Mouse (Mus musculus) liver, embryonic 13.5 days (tissue): ENCODE measurements around the gene P3h1. TPM values are rescaled to one million over a fixed set of nuclear protein-coding genes. Genes with fewer than 3 reads are reported as not detected.

ENCODE experiments used
- ATAC-seq: fragments of 200-750 bp; cut with Nextera tagmentation; 2 replicates; pipeline ENCODE4 v1.8.0; 2017; ENCODE audit warnings: low read depth, mild to moderate bottlenecking, moderate number of reproducible peaks, moderate library complexity
- DNase-seq: peaks from one replicate; pipeline ENCODE4 v3.0.0; 2022
- H3K27ac ChIP-seq: fragments of 300-500 bp; sonication (generic); 2 replicates; pipeline ENCODE4 v1.5.1; 2015; ENCODE audit warnings: moderate library complexity, mild to moderate bottlenecking, inconsistent platforms
- H3K27me3 ChIP-seq: fragments of 300-500 bp; sonication (generic); 2 replicates; pipeline ENCODE4 v1.6.1; 2015; ENCODE audit warnings: mild to moderate bottlenecking, inconsistent platforms
- H3K36me3 ChIP-seq: fragments of 300-500 bp; sonication (generic); 2 replicates; pipeline ENCODE4 v1.6.1; 2015; ENCODE audit warnings: mild to moderate bottlenecking, inconsistent platforms
- H3K4me1 ChIP-seq: fragments of 300-500 bp; sonication (generic); replicated peaks from 2 replicates; pipeline ENCODE4 v1.6.1; 2015; ENCODE audit warnings: inconsistent platforms
- H3K4me2 ChIP-seq: fragments of 300-500 bp; sonication (generic); 2 replicates; pipeline ENCODE4 v1.6.1; 2015; ENCODE audit warnings: inconsistent platforms, mild to moderate bottlenecking, moderate library complexity
- H3K4me3 ChIP-seq: fragments of 300-500 bp; sonication (generic); replicated peaks from 2 replicates; pipeline ENCODE4 v1.5.1; 2015; ENCODE audit warnings: mild to moderate bottlenecking, inconsistent platforms
- H3K9ac ChIP-seq: fragments of 300-500 bp; sonication (generic); 2 replicates; pipeline ENCODE4 v1.6.1; 2015; ENCODE audit warnings: mild to moderate bottlenecking, inconsistent platforms
- H3K9me3 ChIP-seq: fragments of 300-500 bp; sonication (generic); replicated peaks from 2 replicates; pipeline ENCODE4 v1.6.1; 2016; ENCODE audit warnings: inconsistent platforms
- WGBS: fragments of 180-500 bp; shearing (Covaris S2); methylation state at CpG from one replicate; pipeline ENCODE4 v1.1.7; 2015; ENCODE audit not compliant: insufficient replicate concordance; 5-methylcytosine and 5-hydroxymethylcytosine counted together
- polyA plus RNA-seq: library from polyadenylated mRNA; unstranded; fragments of >200 nt; fragmentation: Nextera tagmentation; extraction: Ambion mirVana; gene quantifications from 2 replicates; pipeline ENCODE4 v1.2.1, GENCODE M21; 2015

The P3h1 gene
- polyA plus RNA-seq, 1 experiment from 2014 or later: 9.4 TPM

DNA sequence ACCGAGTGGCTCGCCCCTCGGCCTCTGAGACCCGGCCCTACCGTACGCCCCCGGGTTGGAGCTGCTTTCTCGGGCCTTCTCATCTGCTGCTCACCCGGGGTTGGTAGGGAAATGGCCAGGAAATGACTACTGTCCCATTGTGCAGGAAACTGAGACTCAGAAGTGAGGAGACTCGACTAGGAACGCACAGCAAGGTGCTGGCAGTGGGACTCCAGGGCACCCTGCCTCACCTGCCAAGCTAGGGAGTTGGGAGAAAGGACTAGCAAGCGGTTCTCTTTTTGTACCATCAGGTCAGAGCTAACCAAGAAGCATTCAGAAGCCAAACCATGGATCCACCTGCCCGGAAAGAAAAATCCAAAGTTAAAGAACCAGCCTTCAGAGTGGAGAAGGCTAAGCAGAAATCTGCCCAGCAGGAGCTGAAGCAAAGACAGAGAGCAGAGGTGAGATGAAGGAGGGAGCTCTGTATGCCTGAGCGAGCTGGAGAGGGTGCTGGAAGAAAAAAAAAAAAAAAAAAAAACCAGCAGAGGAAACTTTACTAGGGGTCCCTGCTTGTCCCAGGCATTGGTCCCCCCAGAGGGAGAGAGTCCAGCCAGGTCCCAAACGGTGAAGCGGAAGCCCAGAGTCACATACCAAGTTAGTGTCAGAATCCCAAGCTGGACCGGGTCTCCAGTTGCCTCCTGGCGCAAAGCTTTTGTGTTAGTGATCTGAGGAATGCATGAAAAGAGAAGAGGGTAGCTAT is 37.0 kb upstream of the P3h1 start:
- Histone ChIP-seq H3K27ac (peak overlapping the region; percentile 99), H3K27me3 (no peaks in the 10 kb centered on the region), H3K9ac (peak overlapping the region; percentile 99), H3K4me2 (peak overlapping the region; percentile 77), H3K9me3 (no peaks in the 10 kb centered on the region), H3K4me3 (peak overlapping the region; percentile 98), H3K4me1 (peaks cover 87% of the 10 kb centered on the region), H3K36me3 (peaks cover 15% of the 10 kb centered on the region)
- 14% methylated on average over 18 of the region's 18 CpGs for WGBS
- peak; percentile 49 for ATAC-seq
- DNase-seq: no peak

DNA sequence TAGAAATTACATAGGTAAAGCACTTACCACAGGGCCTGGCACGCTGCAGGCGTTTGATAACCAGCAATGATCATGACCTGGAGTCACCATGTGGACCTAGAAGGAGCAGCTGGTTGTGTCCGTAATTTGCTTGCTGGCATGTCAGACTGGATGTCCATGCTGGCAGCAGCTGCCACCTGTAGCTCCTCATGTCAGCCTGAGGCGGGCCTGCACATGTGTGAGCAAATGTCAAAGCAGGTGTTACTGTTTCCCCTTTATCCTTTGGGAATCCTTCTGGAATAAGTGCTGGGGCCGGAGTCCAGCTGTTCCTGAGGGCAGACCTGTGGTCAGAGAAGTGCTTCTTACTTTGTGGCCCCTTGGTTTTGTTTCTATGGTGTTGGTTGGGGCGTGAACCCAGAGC is 34.6 kb upstream of the P3h1 start:
- peak overlapping the region; percentile 99 for H3K9ac ChIP-seq
- peak overlapping the region; percentile 77 for H3K4me2 ChIP-seq
- ATAC-seq (no peak), DNase-seq (no peak)
- 67% methylated on average over 6 of the region's 6 CpGs for WGBS
- H3K9me3 ChIP-seq: no peaks in the 10 kb centered on the region
- peaks cover 30% of the 10 kb centered on the region for H3K36me3 ChIP-seq
- no peaks in the 10 kb centered on the region for H3K27me3 ChIP-seq
- peak overlapping the region; percentile 16; the same call in 1 of the 2 replicates for H3K4me3 ChIP-seq
- H3K27ac ChIP-seq: peak overlapping the region; percentile 70
- H3K4me1 ChIP-seq: peaks cover 64% of the 10 kb centered on the region

DNA sequence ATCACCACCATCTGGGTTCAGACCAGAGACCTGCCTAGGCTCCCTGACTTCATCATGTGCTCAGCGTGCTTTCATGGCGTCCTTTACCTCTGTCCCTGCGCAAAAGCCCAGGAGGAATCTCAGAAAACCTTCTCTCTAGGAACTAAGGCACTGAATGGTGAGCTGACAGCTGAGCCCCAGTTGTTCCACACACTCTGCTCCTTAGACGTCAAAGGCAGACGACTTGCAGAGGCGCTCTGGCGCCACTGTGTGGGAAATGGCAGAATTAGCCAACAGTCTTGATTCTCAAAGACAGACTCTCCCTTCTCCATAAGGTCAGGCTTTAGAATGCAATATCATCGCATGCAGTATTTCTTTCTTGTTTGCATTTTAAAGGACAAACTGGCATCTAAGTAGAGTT is 28.0 kb upstream of the P3h1 start:
- no peak overlapping the region for H3K4me2 ChIP-seq
- H3K4me1 ChIP-seq: peaks cover 9% of the 10 kb centered on the region
- H3K27ac ChIP-seq: no peak overlapping the region
- 17% methylated on average over 8 of the region's 8 CpGs for WGBS
- ATAC-seq: peak; percentile 73
- H3K36me3 ChIP-seq: peaks cover 17% of the 10 kb centered on the region
- H3K9me3 ChIP-seq: no peaks in the 10 kb centered on the region
- peak; percentile 61 for DNase-seq
- peaks cover 4% of the 10 kb centered on the region; the same call in 1 of the 2 replicates for H3K27me3 ChIP-seq
- no peak overlapping the region for H3K4me3 ChIP-seq
- no peak overlapping the region for H3K9ac ChIP-seq

DNA sequence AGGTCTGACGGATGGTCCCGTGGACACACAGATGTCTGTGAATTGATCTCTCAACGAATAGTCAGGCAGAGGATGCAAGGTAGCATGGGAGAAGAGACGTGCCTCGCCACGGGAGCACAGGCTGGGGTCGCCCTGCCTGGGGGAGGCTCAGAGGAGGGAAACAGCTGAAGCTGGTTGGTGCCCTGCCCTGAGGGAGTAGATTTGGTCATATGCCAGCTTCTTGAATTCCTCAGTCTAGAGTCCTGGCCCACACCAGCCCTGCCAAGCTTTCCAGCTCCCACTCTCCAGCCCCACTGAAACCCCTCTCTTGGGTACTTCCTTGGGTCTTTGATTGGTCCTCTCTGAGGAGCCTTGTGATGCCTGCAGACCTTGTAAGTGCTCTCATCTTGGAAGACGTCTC is 16.0 kb upstream of the P3h1 start:
- H3K4me3 ChIP-seq: no peak overlapping the region
- H3K27me3 ChIP-seq: peaks cover 16% of the 10 kb centered on the region
- 0 out of 2 replicates have a peak, but pooled peaks cover 2% of the 10 kb centered on the region for H3K4me1 ChIP-seq
- H3K9me3 ChIP-seq: no peaks in the 10 kb centered on the region
- H3K4me2 ChIP-seq: no peak overlapping the region
- H3K9ac ChIP-seq: no peak overlapping the region
- no peaks in the 10 kb centered on the region for H3K36me3 ChIP-seq
- DNase-seq: no peak
- 66% methylated on average over 8 of the region's 8 CpGs for WGBS
- no peak overlapping the region for H3K27ac ChIP-seq
- no peak for ATAC-seq

DNA sequence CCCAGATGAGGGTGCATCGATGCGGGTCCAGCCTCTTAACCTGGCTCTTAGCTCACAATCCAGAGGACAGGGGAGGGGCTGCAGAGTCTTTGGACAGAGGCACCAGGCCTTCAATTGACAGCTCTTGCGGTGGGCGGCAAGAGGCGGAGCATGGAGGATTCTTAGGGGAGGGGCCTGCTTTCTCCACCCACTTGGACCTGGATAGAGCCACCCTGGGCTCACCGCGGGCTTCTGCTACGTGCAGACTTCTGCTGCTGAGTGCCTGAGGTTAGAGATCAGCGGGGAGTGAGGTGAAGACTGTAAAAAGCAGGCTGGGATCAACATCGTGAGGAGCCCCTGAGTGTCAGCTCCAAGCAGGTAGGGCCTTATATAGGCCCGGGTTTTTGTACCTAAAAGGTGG is 14.5 kb upstream of the P3h1 start, which contains the start of gene Tmem269:
Tmem269 (minus strand) TSS at position 49 of the 400 bp plus-strand sequence.
- peaks cover 10% of the 10 kb centered on the region; the same call in 1 of the 2 replicates for H3K4me1 ChIP-seq
- H3K9me3 ChIP-seq: no peaks in the 10 kb centered on the region
- no peak within 1 kb of the TSS for H3K4me3 ChIP-seq
- H3K27ac ChIP-seq: no peak within 1 kb of the TSS
- H3K4me2 ChIP-seq: no peak within 1 kb of the TSS
- H3K36me3 ChIP-seq: no peaks in the 10 kb centered on the region
- H3K27me3 ChIP-seq: peaks cover 16% of the 10 kb centered on the region
- no peak within 1 kb of the TSS for H3K9ac ChIP-seq
- DNase-seq: no peak
- 14% methylated on average over 11 of the region's 11 CpGs for WGBS
- ATAC-seq: peak; percentile 43; the same call in 1 of the 2 replicates

DNA sequence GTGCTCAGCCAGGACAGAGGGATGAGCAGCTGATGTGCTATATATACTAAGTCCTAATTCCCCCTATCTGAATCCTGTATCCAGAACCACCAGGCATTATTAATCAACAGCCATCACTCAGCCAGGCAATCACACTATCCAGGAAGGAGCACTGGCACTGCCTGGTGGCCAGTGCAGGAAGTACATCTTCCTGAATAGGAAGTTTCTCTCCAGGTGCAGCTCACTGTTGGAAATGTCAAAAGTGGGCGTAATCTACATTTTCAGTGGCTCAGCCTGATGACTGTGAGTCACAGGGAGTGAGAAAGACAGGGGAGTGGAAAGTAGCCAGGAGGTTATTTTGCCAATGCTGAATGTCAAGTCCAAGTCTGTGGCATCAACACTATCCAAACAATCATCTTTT is 9.0 kb upstream of the P3h1 start:
- H3K4me1 ChIP-seq: peaks cover 18% of the 10 kb centered on the region
- 62% methylated on average over 1 of the region's 1 CpGs for WGBS
- no peaks in the 10 kb centered on the region for H3K27me3 ChIP-seq
- H3K36me3 ChIP-seq: peaks cover 41% of the 10 kb centered on the region
- no peak overlapping the region for H3K4me2 ChIP-seq
- DNase-seq: peak; percentile 35
- peak; percentile 24; the same call in 1 of the 2 replicates for ATAC-seq
- no peak overlapping the region for H3K27ac ChIP-seq
- H3K9ac ChIP-seq: no peak overlapping the region
- no peak overlapping the region for H3K4me3 ChIP-seq
- H3K9me3 ChIP-seq: no peaks in the 10 kb centered on the region

DNA sequence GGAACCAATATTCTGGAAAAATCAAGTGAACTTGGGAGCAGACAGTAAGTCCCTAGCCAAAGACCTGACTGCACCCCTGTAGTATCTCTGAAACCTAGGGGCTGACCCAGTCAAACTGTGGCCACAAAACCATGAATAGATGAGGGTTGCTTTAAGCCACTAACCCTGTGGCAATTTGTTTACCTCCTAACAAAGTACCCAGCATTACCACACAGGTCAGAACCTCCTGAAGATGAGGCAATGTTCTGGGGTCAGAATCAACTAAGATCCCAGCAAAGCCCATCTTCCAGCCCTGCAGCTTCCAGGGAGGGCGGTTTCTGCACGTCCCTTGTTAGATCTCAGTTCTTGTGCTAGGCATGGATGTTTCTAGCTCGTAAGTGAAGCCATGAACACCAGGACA is 8.2 kb upstream of the P3h1 start:
- H3K4me2 ChIP-seq: no peak overlapping the region
- H3K4me3 ChIP-seq: no peak overlapping the region
- 77% methylated on average over 3 of the region's 3 CpGs for WGBS
- no peak overlapping the region for H3K9ac ChIP-seq
- no peak for ATAC-seq
- H3K27ac ChIP-seq: no peak overlapping the region
- H3K4me1 ChIP-seq: peaks cover 18% of the 10 kb centered on the region
- peaks cover 43% of the 10 kb centered on the region for H3K36me3 ChIP-seq
- no peaks in the 10 kb centered on the region for H3K9me3 ChIP-seq
- no peaks in the 10 kb centered on the region for H3K27me3 ChIP-seq
- no peak for DNase-seq

DNA sequence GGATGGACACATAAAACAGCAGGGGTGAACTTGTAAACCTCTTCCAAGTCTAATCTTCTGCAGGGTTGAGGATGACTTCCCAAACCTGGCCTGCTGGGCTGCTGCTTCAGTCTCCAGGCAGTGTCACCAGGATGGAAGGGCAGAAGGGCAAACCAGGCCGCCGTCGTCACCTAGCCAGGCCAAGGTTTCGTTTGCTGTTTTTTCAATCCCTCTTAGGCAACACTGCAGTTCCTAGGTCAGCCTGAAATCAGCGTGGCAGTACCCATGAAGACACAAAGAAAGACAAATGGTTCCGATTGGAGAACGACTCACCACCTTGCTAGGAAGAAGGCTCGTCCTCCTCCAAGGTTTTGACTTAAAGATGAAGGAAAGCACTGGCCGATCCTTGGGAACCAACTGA is 7.0 kb upstream of the P3h1 start:
- ATAC-seq: no peak
- Histone ChIP-seq H3K9ac (no peak overlapping the region), H3K9me3 (no peaks in the 10 kb centered on the region), H3K27me3 (no peaks in the 10 kb centered on the region), H3K4me1 (peaks cover 18% of the 10 kb centered on the region), H3K27ac (no peak overlapping the region), H3K4me2 (no peak overlapping the region), H3K4me3 (no peak overlapping the region), H3K36me3 (peaks cover 47% of the 10 kb centered on the region)
- DNase-seq: no peak
- 70% methylated on average over 9 of the region's 9 CpGs for WGBS

DNA sequence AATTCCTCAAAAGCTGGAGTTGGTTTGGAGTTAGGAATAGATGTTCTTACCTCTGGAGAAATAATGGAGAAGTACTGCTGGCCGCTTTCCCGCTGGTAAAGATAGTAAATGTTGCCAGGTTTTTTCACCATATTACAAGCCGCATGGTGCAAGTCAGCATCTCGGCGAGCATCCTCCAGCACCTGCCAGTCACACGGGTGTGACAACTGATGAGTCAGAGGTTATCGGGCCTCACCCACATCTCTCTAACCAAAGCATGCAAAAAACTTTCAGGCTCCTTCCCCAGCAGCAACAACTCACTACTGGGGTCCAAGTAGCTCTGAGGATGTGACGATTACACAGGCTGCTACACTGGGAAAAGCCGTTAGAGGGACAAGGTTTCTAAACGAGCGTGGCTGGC is 6.0 kb upstream of the P3h1 start:
- Histone ChIP-seq H3K27ac (peak overlapping the region; percentile 47; the same call in 1 of the 2 replicates), H3K4me2 (no peak overlapping the region), H3K36me3 (peaks cover 47% of the 10 kb centered on the region), H3K4me3 (no peak overlapping the region), H3K9ac (no peak overlapping the region), H3K9me3 (no peaks in the 10 kb centered on the region), H3K27me3 (no peaks in the 10 kb centered on the region), H3K4me1 (peaks cover 24% of the 10 kb centered on the region)
- ATAC-seq (peak; percentile 64), DNase-seq (no peak)
- 79% methylated on average over 11 of the region's 11 CpGs for WGBS

DNA sequence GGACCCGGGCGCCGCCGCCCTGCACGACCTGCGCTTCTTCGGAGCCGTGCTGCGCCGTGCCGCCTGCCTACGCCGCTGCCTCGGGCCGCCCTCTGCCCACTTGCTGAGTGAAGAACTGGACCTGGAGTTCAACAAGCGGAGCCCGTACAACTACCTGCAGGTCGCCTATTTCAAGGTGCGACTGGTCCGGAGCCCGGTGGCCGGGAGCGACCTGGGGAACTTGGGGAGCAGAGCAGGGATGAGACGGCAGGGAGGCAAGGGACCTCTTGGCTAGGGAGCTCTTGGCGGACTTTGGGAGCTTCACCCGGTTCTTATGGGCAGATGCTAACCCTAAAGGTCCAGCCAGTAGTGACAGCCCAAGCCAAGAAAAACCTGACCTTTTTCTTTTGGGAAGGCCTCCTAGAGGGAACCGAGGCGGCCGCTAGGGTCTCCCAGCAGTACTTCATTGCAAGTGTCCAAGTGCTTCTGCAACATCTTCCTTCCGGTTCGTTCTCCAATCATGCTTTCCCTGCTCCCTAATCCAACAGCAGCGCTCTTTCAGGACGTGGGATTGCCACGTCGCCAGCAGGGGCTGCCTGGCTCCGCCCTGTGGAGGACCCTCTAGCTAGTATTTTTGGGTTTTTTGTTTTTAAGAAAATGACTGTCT is 664 bp downstream of the P3h1 start:
- peaks cover 27% of the 10 kb centered on the region for H3K4me1 ChIP-seq
- peak overlapping the region; percentile 59 for H3K27ac ChIP-seq
- under 1% methylated on average over 36 of the region's 36 CpGs for WGBS
- peak overlapping the region; percentile 84 for H3K4me3 ChIP-seq
- DNase-seq (peak; percentile 12), ATAC-seq (peak; percentile 45)
- peak overlapping the region; percentile 87 for H3K9ac ChIP-seq
- H3K9me3 ChIP-seq: no peaks in the 10 kb centered on the region
- peaks cover 6% of the 10 kb centered on the region; the same call in 1 of the 2 replicates for H3K27me3 ChIP-seq
- peaks cover 14% of the 10 kb centered on the region; the same call in 1 of the 2 replicates for H3K36me3 ChIP-seq
- peak overlapping the region; percentile 99 for H3K4me2 ChIP-seq

DNA sequence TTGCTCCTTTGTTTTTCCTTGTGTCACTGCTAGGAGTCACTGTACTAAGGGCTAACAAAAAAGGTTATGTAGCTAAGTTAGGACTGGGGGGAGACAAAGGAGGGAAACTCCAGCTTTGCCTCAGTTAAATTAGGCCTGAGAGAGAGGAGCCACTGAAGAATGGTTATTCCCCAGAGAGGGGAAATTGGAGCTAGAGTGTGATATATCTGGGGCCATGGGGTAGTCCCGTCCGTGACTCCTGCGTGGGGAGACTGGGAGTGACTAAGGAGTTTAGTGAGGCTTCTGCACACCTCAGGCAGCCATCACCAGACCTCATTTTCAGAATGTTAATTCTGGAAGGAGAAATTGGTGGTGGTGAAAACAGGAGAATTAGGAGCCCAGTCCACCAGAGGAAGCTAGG is 1.6 kb downstream of the P3h1 start:
- 71% methylated on average over 3 of the region's 3 CpGs for WGBS
- no peak for ATAC-seq

More for the DNA sequence above, 1.6 kb downstream of the P3h1 start:
- H3K9ac ChIP-seq: no peak overlapping the region
- 0 out of 2 replicates have a peak, but pooled peaks cover 13% of the 10 kb centered on the region for H3K36me3 ChIP-seq
- peaks cover 6% of the 10 kb centered on the region; the same call in 1 of the 2 replicates for H3K27me3 ChIP-seq
- peak overlapping the region; percentile 84 for H3K4me3 ChIP-seq
- H3K27ac ChIP-seq: no peak overlapping the region
- no peak for DNase-seq
- peaks cover 36% of the 10 kb centered on the region for H3K4me1 ChIP-seq
- no peaks in the 10 kb centered on the region for H3K9me3 ChIP-seq
- H3K4me2 ChIP-seq: peak overlapping the region; percentile 99
